Mouse (Mus musculus): ENCODE results near the gene Gemin8. TPM values are rescaled to one million over a fixed set of nuclear protein-coding genes. Genes with fewer than 3 reads are reported as not detected.

The Gemin8 gene
- 4.5 TPM for polyA plus RNA-seq (2014; fragmentation: Illumina TruSeq; extraction: RNeasy Lipid Tissue Mini Kit (QIAGEN cat#74804); ENCODE audit: low read depth, low replicate concordance)

DNA sequence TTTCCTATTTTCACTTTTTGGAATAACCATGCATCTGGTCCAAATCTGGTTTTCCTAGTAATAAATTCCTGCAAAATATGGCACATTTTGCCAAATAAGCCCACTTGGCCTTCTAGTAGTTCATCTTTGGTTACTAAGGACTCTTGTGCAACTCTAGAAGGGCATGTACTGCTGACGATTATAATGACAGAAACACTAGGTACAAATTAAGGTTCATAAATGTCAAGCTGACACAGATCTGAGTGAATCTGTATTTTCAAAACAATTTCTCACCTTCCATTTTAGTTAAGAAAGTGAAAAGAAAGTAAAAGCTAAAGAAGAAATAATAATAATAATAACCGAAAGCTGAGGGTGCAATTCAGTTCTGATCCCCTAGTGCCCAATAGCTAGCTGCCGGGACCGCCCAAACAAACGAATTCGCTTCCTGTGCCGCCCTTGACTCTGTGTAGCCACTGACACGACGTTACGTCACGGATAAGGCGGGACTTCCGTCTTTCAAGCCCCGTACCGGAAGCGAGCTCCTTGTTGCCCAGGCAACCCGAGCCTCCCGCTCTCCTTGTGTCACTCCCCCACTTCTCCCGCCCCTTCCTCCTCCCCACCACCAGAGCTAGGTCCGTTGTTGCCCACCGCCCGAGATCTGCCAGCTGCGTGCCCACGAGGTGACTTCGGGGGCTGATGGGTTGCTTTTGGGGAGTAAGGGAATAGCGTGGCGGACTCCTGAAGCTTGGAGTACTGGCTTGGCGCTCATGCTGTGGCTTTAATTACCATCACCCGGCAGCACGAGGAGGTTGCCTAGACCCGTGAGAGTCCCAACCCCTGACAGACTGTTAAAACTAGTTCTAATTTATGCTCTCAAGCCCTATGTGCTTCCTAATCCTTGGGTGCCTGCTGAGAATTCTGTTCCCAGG, at the start of gene Gemin8:
Gene Gemin8, plus strand, starts transcription at position 563 of the 908 bp plus-strand sequence.

DNA sequence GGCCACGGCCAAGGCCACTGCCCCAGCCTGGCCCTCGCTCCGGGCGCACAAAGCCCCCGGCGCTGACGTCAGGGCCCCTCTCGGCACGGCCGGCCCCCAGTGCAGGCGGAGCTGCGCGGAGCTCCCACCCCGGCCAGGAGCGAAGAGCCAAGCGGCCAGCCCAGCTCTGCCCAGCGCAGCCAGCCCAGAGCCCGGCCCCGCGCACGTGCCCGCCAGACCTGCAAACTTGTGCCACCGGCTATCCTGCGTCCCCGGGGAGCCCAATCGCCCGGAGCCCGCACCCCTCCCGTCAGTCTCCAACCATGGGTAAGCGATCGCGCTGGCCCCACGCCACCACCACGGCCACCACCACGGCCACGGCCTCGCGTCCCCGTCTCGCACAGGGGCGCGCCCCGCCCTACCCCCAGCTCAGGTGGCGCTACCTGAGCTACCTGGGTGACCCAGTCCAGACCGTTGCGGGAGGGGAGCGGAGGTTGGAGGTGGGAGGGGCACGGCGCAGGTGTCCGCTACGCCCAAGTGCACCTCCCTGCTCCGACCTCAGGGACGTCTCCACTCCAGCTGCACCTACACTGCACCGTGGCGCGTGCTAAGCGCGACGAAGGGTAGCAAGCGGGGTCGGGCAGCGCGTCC, 68.7 kb downstream of the Gemin8 start, which contains the start of gene Gpm6b:
Gene Gpm6b, plus strand, starts transcription at position 81 of the 630 bp plus-strand sequence.

Other genes starting within 250 kb of the Gemin8 start
- gene Gpm6b, start 68.5 kb downstream of the Gemin8 start, polyA plus RNA-seq (2014; fragmentation: Illumina TruSeq; extraction: RNeasy Lipid Tissue Mini Kit (QIAGEN cat#74804); ENCODE audit: low read depth, low replicate concordance), result 16.2 TPM

Data from adipose tissue, adult 10 weeks (tissue).